Mouse (Mus musculus) lung, postnatal 0 days (tissue): Measurements from ENCODE around the gene Eya2.

Experiments used
- CTCF ChIP-seq: IDR thresholded peaks from 2 replicates; pipeline ENCODE4 v1.5.1; 2016; ENCODE audit warnings: antibody characterized with exemption, mild to moderate bottlenecking
- EP300 ChIP-seq: IDR thresholded peaks from 2 replicates; pipeline ENCODE4 v1.6.1; 2016; ENCODE audit warnings: antibody characterized with exemption, mild to moderate bottlenecking, control low read depth

DNA sequence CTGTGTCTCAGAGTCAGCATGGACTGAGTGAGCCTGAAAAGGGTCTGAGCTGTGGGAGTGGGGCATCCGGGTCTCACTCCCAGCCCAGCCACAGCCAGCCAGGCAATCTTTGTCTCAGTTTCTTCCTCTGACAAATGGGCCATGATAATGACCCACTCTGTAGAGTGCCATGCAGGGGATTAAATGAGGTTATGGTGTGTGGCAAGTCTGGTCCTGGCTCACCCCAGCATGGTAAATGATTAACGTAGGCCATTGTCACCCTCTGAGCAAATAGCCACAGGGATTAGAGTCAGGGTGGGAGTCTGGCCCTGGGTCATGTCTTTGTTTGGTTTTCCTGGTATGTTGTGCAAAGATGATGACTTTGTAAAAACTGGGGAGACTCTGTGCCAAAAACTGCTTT, 72.3 kb downstream of the Eya2 start:
- TF ChIP-seq EP300 (no peak), CTCF (no peak)
